Mouse (Mus musculus) cerebellum, adult 8-10 months (tissue): ENCODE results near the gene Ist1.

ENCODE experiments used
- DNase-seq: peaks from one replicate; pipeline ENCODE4 v3.0.0; 2022

The Ist1 gene

DNA sequence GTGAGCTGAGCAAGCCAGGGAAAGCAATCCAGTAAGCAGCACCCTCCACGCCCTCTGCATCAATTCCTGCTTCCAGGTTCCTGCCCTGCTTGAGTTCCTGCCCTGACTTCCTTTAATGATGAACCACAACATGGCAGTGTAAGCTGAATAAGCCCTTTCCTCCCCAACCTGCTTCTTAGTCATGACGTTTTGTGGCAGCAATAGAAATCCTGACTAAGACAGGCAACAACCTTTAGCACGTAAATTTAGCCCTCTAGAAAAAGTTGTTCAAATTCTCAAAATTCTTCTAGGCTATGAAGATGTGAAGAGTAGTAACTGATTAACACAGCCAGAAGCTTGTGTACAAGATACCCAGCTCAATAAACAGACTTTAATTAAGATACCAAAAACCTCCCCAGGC, 11.5 kb downstream of the Ist1 start:
- no peak for DNase-seq

DNA sequence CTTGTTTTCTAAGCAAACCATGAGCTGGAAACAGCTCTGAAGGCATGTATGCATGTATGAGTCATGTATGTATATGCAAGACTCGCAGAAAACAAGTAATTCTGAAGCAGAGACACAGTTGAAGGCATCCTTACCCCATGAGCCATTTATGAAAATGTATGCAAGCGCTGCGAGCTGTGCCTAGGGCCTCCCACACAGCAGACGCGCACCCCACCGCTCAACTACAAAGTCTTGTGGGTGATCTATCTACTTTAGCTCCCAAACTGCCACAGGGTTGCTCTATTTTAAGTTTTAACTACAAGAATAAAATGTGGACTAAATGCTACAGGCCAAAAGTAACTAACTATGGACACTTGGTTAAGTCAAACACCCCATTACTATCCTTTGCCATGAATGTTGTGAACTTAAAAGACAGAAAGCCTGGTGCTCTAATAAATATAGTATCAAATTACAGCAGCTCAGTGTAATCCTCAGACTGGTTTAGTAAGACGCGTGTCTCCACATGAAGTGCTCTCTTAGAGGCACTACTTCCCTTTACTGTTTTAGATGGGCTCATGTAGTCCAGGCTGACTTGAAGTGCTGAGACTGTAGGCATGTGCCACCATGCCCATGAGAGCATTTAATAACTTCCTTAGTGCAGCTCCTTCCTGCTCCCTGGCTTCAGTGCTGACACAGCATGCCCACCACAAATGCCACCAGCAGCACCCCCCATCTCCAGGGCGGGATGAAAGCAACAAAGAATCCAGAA, 17.0 kb downstream of the Ist1 start:
- DNase-seq, result no peak

- no peak for DNase-seq
Measured at GRCm38 (mm10) chr8:109673596-109673995, 19.5 kb downstream of the Ist1 start.

- no peak for DNase-seq
Measured at GRCm38 (mm10) chr8:109672656-109673055, 20.4 kb downstream of the Ist1 start.

DNA sequence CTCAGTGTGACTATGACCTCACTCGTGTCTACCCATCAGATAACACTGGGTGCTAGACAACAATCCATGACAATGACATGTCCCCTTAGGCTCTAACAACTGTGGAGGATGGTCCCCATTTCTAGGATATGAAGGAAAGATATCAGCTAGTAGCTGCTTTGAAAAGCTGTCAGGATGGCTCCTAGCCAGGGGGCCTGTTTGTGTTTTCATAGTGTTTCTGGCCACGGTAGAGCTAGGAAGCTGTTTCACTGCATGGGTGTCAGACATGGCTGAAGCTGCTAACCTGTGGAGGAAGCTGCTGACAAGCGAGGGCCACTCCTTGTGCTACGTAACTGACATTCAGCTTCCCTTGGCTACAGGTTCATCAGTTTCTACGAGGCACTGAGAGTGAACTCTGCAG, 26.4 kb downstream of the Ist1 start:
- no peak for DNase-seq

GRCm38 (mm10) chr8:109662328-109662727, 30.7 kb downstream of the Ist1 start:
- no peak for DNase-seq

- no peak for DNase-seq
Measured at GRCm38 (mm10) chr8:109656860-109657259, 36.2 kb downstream of the Ist1 start.

DNA sequence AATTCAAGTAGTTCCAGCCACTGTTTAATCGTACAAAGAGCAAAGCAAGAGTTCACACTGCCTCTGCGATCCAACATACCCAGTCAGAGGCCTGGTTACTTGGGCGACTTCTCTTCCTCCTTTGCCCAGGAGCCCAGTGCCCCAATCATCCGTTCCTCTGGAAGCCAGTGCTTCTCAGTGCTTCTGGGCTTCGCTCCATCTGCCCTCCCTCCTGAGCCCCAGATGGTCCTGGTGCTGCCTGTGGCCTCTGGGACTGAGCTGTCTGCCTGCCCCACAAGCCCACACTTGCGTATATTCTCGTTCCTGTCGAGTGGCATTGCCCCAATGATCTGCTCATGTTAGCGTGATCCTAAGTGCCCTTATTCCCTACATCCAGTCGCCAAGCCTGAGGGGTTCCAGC, 42.3 kb downstream of the Ist1 start:
- peak; percentile 10 for DNase-seq

DNA sequence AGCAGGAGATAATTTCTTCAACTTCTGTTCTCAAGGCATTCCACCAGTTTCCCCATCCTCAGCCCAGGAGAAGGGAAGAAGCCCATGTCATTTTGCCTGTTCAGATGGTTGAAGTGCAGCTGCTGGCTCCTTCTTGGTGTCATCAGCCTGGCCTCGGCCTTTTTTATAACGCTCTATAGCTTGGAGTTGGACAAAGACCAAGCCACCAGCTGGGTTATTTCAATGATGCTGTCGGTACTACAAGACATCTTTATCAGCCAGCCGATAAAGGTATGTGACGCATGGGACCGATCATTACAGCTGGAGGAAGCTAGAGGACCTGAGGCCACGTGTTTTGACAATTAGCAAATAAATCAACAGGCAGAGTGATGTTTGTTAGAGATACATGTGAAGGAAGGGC, 44.6 kb downstream of the Ist1 start:
- DNase-seq, result no peak

- no peak for DNase-seq
Measured at GRCm38 (mm10) chr8:109647331-109647730, 45.7 kb downstream of the Ist1 start.

- no peak for DNase-seq
Measured at GRCm38 (mm10) chr8:109641236-109641635, 51.8 kb downstream of the Ist1 start.

DNA sequence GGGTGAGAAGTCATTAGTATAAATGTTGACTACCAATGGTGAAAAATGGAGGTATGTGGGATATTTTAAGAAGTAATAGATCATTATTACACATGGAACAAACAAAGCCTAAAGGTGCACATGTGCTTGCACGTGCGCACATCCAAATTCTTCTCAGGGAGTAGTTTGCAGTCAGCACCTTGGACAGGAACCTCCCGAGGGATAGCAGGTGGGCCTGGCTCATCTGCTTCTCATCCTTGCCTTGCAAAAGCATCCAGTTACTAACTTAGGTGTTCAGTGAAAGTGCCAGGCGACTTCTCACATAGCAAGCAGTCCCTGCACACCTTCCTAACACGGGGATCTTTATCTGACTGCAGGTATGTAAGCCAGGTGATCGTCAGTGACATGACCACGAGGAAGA, 52.6 kb downstream of the Ist1 start:
- DNase-seq, result no peak

DNA sequence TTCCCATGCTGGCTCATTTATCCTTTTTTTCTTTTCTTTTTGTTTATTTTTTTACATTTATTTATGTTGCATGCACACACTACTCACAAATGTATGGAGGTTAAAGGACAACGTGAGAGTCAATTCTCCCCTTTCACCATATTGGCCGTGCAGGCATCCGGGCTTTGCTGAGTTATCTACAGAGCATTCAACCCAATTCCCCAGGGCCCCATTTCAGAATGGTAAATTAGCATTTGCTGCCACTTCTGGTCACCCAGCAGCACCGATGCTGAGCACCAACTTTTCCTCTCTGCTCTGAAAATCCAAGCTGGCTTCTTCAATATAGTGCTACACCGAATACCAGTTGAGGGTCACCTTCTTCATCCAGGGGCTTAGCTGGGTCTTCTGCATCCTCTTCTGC, 54.2 kb downstream of the Ist1 start:
- DNase-seq, result no peak

GRCm38 (mm10) chr8:109635146-109635545, 57.9 kb downstream of the Ist1 start:
- no peak for DNase-seq

- no peak for DNase-seq
Measured at GRCm38 (mm10) chr8:109632498-109632897, 60.6 kb downstream of the Ist1 start.

- no peak for DNase-seq
Measured at GRCm38 (mm10) chr8:109628638-109629037, 64.4 kb downstream of the Ist1 start.
